Mouse (Mus musculus): ENCODE results near the gene Spg11. TPM values are rescaled to one million over a fixed set of nuclear protein-coding genes. Genes with fewer than 3 reads are reported as not detected.

Gene Spg11
- polyA plus RNA-seq, 1 experiment: 16.4 TPM

GRCm38 (mm10) chr2:122069922-122070321, 48.3 kb downstream of the Spg11 start:
- Histone ChIP-seq H3K4me1 (ENCODE audit: control insufficient read depth, insufficient read depth, low read length) (peaks cover 16% of the 10 kb centered on the region), H3K27ac (ENCODE audit: insufficient read depth, low read depth, low read length) (no peak overlapping the region), H3K4me3 (ENCODE audit: insufficient read depth, low read length) (no peak overlapping the region)
- TF ChIP-seq POLR2A (IDR thresholded peaks at IDR 0.05; ENCODE audit: borderline replicate concordance, low read depth, low read length): no peak
- TF ChIP-seq CTCF (IDR thresholded peaks at IDR 0.05; ENCODE audit: low read depth, low read length): peak; percentile 81

GRCm38 (mm10) chr2:122069144-122069912, 48.9 kb downstream of the Spg11 start:
- TF ChIP-seq POLR2A (IDR thresholded peaks at IDR 0.05; ENCODE audit: borderline replicate concordance, low read depth, low read length) (no peak), CTCF (IDR thresholded peaks at IDR 0.05; ENCODE audit: low read depth, low read length) (no peak)
- Histone ChIP-seq H3K4me3 (ENCODE audit: insufficient read depth, low read length) (no peak overlapping the region), H3K4me1 (ENCODE audit: control insufficient read depth, insufficient read depth, low read length) (peaks cover 16% of the 10 kb centered on the region), H3K27ac (ENCODE audit: insufficient read depth, low read depth, low read length) (no peak overlapping the region)

GRCm38 (mm10) chr2:122066241-122066640, 51.9 kb downstream of the Spg11 start:
- H3K4me3 ChIP-seq (ENCODE audit: insufficient read depth, low read length): no peak overlapping the region
- TF ChIP-seq POLR2A (IDR thresholded peaks at IDR 0.05; ENCODE audit: borderline replicate concordance, low read depth, low read length) (no peak), CTCF (IDR thresholded peaks at IDR 0.05; ENCODE audit: low read depth, low read length) (no peak)
- peaks cover 9% of the 10 kb centered on the region for H3K4me1 ChIP-seq (ENCODE audit: control insufficient read depth, insufficient read depth, low read length)
- H3K27ac ChIP-seq (ENCODE audit: insufficient read depth, low read depth, low read length): no peak overlapping the region

- no peak overlapping the region for H3K4me3 ChIP-seq (ENCODE audit: insufficient read depth, low read length)
- H3K4me1 ChIP-seq (ENCODE audit: control insufficient read depth, insufficient read depth, low read length): peaks cover 4% of the 10 kb centered on the region
- no peak overlapping the region for H3K27ac ChIP-seq (ENCODE audit: insufficient read depth, low read depth, low read length)
- TF ChIP-seq CTCF (IDR thresholded peaks at IDR 0.05; ENCODE audit: low read depth, low read length): no peak
- TF ChIP-seq POLR2A (IDR thresholded peaks at IDR 0.05; ENCODE audit: borderline replicate concordance, low read depth, low read length): no peak
Measured at GRCm38 (mm10) chr2:122065200-122065969, 52.8 kb downstream of the Spg11 start.

GRCm38 (mm10) chr2:122059365-122060115, 58.6 kb downstream of the Spg11 start:
- no peak overlapping the region for H3K27ac ChIP-seq (ENCODE audit: insufficient read depth, low read depth, low read length)
- no peak overlapping the region for H3K4me3 ChIP-seq (ENCODE audit: insufficient read depth, low read length)
- H3K4me1 ChIP-seq (ENCODE audit: control insufficient read depth, insufficient read depth, low read length): no peaks in the 10 kb centered on the region
- TF ChIP-seq CTCF (IDR thresholded peaks at IDR 0.05; ENCODE audit: low read depth, low read length) (no peak), POLR2A (IDR thresholded peaks at IDR 0.05; ENCODE audit: borderline replicate concordance, low read depth, low read length) (no peak)

GRCm38 (mm10) chr2:122043926-122044325, 74.3 kb downstream of the Spg11 start:
- no peaks in the 10 kb centered on the region for H3K4me1 ChIP-seq (ENCODE audit: control insufficient read depth, insufficient read depth, low read length)
- no peak overlapping the region for H3K27ac ChIP-seq (ENCODE audit: insufficient read depth, low read depth, low read length)
- TF ChIP-seq CTCF (IDR thresholded peaks at IDR 0.05; ENCODE audit: low read depth, low read length): no peak
- TF ChIP-seq POLR2A (IDR thresholded peaks at IDR 0.05; ENCODE audit: borderline replicate concordance, low read depth, low read length): no peak
- no peak overlapping the region for H3K4me3 ChIP-seq (ENCODE audit: insufficient read depth, low read length)

- TF ChIP-seq POLR2A (IDR thresholded peaks at IDR 0.05; ENCODE audit: borderline replicate concordance, low read depth, low read length) (no peak), CTCF (IDR thresholded peaks at IDR 0.05; ENCODE audit: low read depth, low read length) (no peak)
- no peak overlapping the region for H3K27ac ChIP-seq (ENCODE audit: insufficient read depth, low read depth, low read length)
Measured at GRCm38 (mm10) chr2:122036064-122036463, 82.1 kb downstream of the Spg11 start.

GRCm38 (mm10) chr2:122031970-122032369, 86.2 kb downstream of the Spg11 start:
- Histone ChIP-seq H3K4me3 (ENCODE audit: insufficient read depth, low read length) (no peak overlapping the region), H3K27ac (ENCODE audit: insufficient read depth, low read depth, low read length) (no peak overlapping the region), H3K4me1 (ENCODE audit: control insufficient read depth, insufficient read depth, low read length) (peaks cover 6% of the 10 kb centered on the region; the same call in 1 of the 2 replicates)
- no peak for TF ChIP-seq POLR2A (IDR thresholded peaks at IDR 0.05; ENCODE audit: borderline replicate concordance, low read depth, low read length)
- no peak for TF ChIP-seq CTCF (IDR thresholded peaks at IDR 0.05; ENCODE audit: low read depth, low read length)

More at GRCm38 (mm10) chr2:122036064-122036463, 82.1 kb downstream of the Spg11 start:
- no peak overlapping the region for H3K4me3 ChIP-seq (ENCODE audit: insufficient read depth, low read length)
- H3K4me1 ChIP-seq (ENCODE audit: control insufficient read depth, insufficient read depth, low read length): peaks cover 4% of the 10 kb centered on the region; the same call in 1 of the 2 replicates

Measured in bone marrow macrophage, adult 2 months (primary cell).